Mouse (Mus musculus): ENCODE data around the gene Exoc3l2. TPM values are rescaled to one million over a fixed set of nuclear protein-coding genes. Genes with fewer than 3 reads are reported as not detected.
"Not testable (repeated sequence)": the region's sequence is repeated elsewhere in the genome, so short reads cannot be mapped to it uniquely, and the experiment has no call there.

The Exoc3l2 gene
- polyA plus RNA-seq, 1 experiment from 2014 or later = 1.3 TPM

DNA sequence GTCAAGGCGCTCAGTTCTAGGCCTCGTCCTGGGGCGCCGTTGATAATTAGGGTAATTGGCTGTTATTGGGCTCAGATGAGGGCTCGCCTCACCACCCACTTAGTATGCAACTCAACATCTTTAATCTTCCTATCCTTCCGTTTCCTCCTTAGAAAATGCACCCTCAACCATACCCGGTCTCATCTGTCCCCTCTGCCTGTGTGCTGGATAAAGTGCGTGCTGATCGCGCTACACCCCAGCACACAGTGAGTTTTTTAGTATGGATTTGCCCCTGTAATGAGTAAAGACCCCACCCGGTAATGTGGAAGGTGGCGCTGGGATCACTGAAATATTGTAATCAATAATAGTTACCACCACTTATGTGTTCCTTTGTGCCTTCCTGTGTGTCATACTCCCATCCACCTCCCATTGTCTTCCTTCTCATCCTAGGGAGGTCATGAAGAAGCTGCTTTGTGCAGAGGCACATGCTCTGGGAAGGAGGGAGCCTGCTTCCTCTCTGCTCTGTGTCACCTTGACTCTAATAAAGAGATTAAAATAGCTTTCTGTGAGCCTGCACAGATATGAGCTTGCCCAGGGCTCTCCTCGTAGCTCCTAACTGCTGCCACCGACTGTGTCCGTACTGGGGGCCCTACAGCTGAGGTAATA, 45.9 kb downstream of the Exoc3l2 start:
- Histone ChIP-seq H3K27me3 (replicated peaks) (no peaks in the 10 kb centered on the region), H3K4me3 (replicated peaks) (peak overlapping the region; percentile 91), H3K36me3 (no peaks in the 10 kb centered on the region), H3K27ac (peak overlapping the region; percentile 77), H3K9me3 (no peaks in the 10 kb centered on the region), H3K9ac (peak overlapping the region; percentile 62), H3K4me2 (peak overlapping the region; percentile 98), H3K4me1 (peaks cover 21% of the 10 kb centered on the region)
- WGBS = 6% methylated on average over 15 of the region's 15 CpGs
- no peak; the same call in 1 of the 2 replicates for ATAC-seq (ENCODE audit: insufficient read depth, low FRiP score, low read depth)

DNA sequence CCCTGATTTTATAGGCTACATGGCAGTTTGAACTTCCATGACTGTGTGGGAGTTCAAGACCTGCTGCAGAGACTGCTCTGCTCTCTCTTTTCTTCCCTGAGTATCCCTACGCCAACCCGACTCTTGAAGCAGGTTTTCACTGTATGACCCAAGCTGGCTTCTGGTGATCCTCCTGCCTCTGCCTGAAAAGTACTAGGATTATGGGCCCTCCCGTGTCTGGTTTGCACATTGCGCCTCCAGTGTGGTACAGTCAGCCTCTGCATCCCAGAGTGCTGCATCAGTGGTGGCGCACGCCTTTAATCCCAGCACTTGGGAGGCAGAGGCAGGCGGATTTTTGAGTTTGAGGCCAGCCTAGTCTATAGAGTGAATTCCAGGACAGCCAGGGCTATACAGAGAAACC, 46.7 kb downstream of the Exoc3l2 start:
- Histone ChIP-seq H3K4me3 (replicated peaks) (no peak overlapping the region), H3K27me3 (replicated peaks) (no peaks in the 10 kb centered on the region), H3K4me1 (peaks cover 21% of the 10 kb centered on the region), H3K27ac (no peak overlapping the region), H3K9ac (no peak overlapping the region), H3K9me3 (no peaks in the 10 kb centered on the region), H3K4me2 (peak overlapping the region; percentile 98), H3K36me3 (no peaks in the 10 kb centered on the region)
- ATAC-seq (ENCODE audit: insufficient read depth, low FRiP score, low read depth) = no peak
- WGBS = 95% methylated on average over 7 of the region's 7 CpGs

DNA sequence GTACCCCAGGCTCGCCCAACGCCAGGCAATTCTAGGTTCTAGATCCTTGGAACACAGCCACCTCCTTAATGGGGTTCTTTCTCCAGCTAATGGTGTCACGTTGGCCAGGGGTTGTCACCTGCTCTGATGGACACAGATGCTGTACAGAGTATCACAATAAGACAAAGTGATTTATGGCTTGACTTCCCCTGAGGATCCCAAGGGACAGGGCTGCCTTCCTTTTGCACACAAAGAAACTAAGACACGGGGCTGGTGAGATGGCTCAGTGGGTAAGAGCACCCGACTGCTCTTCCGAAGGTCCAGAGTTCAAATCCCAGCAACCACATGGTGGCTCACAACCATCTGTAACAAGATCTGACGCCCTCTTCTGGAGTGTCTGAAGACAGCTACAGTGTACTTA, 48.8 kb downstream of the Exoc3l2 start:
- ATAC-seq (ENCODE audit: insufficient read depth, low FRiP score, low read depth); H3K27me3 ChIP-seq (replicated peaks); H3K9me3 ChIP-seq; H3K9ac ChIP-seq; H3K4me3 ChIP-seq (replicated peaks); H3K36me3 ChIP-seq; H3K4me2 ChIP-seq; H3K27ac ChIP-seq: not testable (repeated sequence)
- peaks cover 17% of the 10 kb centered on the region for H3K4me1 ChIP-seq
- WGBS = 87% methylated on average over 7 of the region's 7 CpGs

DNA sequence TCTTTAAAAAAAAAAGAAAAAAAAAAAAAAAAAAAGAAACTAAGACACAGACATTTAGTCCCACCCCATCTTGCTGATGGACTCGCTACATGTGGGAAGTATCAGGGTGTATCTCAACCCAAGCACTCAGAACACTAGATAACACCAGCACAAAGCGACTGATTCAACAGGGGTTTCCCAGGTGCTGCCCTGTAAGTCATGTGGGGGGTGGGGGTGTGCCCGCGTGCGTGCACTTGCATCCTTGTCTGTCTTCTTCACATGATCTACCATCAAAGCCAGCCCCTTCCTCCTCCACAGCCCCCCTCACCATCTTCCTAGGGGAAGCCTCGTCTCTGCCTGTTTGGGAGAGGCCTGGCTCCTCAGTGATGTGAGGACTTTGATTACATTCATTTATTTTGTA, 49.2 kb downstream of the Exoc3l2 start:
- Histone ChIP-seq H3K4me3 (replicated peaks) (no peak overlapping the region), H3K9ac (no peak overlapping the region), H3K27me3 (replicated peaks) (no peaks in the 10 kb centered on the region), H3K9me3 (no peaks in the 10 kb centered on the region), H3K36me3 (no peaks in the 10 kb centered on the region), H3K4me1 (peaks cover 12% of the 10 kb centered on the region), H3K4me2 (no peak overlapping the region), H3K27ac (no peak overlapping the region)
- ATAC-seq (ENCODE audit: insufficient read depth, low FRiP score, low read depth) = no peak
- 74% methylated on average over 6 of the region's 6 CpGs for WGBS

DNA sequence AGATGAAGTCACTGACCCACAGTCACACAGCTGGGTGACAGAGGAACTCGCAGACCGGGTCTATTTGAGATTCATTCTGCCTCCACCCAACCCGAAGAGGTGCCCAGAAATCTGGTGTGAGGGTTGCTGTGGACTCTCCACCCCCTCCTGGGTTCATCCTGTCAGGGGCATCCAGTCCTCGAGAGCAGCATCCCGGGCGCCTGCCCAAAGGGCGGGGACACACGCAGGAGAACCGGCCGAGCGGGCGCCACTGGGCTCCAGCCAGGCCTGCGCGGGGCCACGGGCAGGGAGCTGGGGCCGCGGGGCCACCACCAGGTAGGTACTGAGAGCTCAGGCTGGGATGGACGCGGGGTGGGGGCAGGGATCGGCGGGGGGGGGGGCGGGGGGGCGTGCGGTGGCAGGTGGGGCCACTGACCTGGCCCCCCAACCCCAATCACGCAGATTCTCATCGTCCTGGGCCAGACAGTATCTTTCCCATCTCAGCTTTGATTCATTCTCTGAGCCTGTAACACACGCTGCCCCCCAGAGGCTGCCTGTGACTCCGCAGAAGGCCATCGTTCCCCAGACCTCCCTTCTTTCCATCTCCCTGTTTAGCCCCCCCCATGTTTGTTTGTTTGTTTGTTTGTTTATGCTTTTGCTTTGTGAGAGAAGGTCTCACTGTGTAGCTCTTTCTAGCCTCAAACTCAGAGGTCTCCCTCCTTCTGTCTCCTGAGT, 54.7 kb downstream of the Exoc3l2 start, which contains the start of gene Nkpd1:
Gene Nkpd1, plus strand, starts transcription at position 187 of the 714 bp plus-strand sequence.
- no peaks in the 10 kb centered on the region for H3K36me3 ChIP-seq
- H3K9ac ChIP-seq = no peak within 1 kb of the TSS
- ATAC-seq (ENCODE audit: insufficient read depth, low FRiP score, low read depth) = no peak
- 5% methylated on average over 22 of the region's 29 CpGs for WGBS
- peaks cover 9% of the 10 kb centered on the region for H3K4me1 ChIP-seq
- no peak within 1 kb of the TSS for H3K27ac ChIP-seq
- peak within 1 kb of the TSS; percentile 0; the same call in 1 of the 2 replicates for H3K4me3 ChIP-seq (replicated peaks)
- H3K9me3 ChIP-seq = no peaks in the 10 kb centered on the region
- peak within 1 kb of the TSS; percentile 47 for H3K4me2 ChIP-seq
- peaks cover 50% of the 10 kb centered on the region for H3K27me3 ChIP-seq (replicated peaks)

DNA sequence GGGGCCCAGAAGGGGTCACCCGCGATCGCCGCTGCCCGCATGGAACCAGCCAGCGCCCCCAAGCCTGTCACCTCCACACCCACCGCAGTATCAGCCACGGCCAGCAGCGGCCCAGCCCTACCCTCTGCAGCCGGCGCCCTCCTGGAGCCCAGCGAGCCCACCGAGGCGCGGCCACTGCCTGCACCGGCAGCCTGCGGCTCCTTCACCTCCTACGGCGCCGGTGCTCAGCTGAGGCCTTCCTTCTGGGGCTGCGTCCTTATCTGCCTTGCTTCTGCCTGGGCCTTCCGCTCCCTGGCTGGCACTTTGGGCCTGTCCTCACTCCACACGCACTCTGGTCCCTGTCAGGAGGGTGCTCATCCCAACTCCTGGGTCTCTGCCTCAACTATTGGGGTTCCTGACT, 56.9 kb downstream of the Exoc3l2 start:
- peak overlapping the region; percentile 17; the same call in 1 of the 2 replicates for H3K4me3 ChIP-seq (replicated peaks)
- no peaks in the 10 kb centered on the region for H3K9me3 ChIP-seq
- H3K27me3 ChIP-seq (replicated peaks) = peaks cover 73% of the 10 kb centered on the region
- peak overlapping the region; percentile 45 for H3K4me2 ChIP-seq
- 7% methylated on average over 23 of the region's 23 CpGs for WGBS
- no peaks in the 10 kb centered on the region for H3K36me3 ChIP-seq
- no peak overlapping the region for H3K9ac ChIP-seq
- no peak for ATAC-seq (ENCODE audit: insufficient read depth, low FRiP score, low read depth)
- H3K27ac ChIP-seq = no peak overlapping the region
- H3K4me1 ChIP-seq = peaks cover 27% of the 10 kb centered on the region

DNA sequence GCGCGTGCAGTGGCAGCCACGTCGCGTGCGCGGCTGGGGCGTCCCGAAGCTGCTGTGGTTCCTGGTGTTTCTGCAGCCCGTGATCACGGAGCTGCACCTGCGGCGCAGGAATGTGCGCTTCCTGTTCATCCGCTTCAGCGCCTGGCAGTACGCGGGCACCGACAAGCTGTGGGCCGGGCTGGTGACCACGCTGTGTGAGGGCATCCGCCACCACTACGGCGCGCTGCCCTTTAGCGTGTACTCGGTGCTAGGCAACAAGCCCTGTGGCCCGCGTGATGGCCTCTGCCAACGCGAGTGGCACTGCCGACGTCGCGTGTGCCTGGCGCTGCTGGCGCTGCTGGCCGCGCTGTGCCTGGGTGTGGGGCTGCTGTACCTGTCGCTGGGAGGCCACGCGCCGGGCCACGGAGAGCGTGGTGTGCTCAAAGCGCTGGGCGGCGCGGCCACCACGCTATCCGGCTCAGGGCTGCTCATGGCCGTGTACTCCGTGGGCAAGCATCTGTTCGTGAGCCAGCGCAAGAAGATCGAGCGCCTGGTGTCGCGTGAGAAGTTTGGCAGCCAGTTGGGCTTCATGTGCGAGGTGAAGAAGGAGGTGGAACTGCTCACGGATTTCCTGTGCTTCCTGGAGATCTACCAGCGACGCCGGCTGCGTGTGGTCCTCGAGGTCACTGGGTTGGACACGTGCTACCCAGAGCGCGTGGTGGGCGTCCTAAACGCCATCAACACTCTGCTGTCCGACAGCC, 60.1 kb downstream of the Exoc3l2 start:
- peak overlapping the region; percentile 95 for H3K4me2 ChIP-seq
- 9% methylated on average over 72 of the region's 72 CpGs for WGBS
- peaks cover 27% of the 10 kb centered on the region for H3K4me1 ChIP-seq
- no peaks in the 10 kb centered on the region for H3K36me3 ChIP-seq
- peak overlapping the region; percentile 44 for H3K4me3 ChIP-seq (replicated peaks)
- H3K27ac ChIP-seq = no peak overlapping the region
- H3K27me3 ChIP-seq (replicated peaks) = peaks cover 74% of the 10 kb centered on the region
- no peaks in the 10 kb centered on the region for H3K9me3 ChIP-seq
- ATAC-seq (ENCODE audit: insufficient read depth, low FRiP score, low read depth) = no peak
- no peak overlapping the region for H3K9ac ChIP-seq

DNA sequence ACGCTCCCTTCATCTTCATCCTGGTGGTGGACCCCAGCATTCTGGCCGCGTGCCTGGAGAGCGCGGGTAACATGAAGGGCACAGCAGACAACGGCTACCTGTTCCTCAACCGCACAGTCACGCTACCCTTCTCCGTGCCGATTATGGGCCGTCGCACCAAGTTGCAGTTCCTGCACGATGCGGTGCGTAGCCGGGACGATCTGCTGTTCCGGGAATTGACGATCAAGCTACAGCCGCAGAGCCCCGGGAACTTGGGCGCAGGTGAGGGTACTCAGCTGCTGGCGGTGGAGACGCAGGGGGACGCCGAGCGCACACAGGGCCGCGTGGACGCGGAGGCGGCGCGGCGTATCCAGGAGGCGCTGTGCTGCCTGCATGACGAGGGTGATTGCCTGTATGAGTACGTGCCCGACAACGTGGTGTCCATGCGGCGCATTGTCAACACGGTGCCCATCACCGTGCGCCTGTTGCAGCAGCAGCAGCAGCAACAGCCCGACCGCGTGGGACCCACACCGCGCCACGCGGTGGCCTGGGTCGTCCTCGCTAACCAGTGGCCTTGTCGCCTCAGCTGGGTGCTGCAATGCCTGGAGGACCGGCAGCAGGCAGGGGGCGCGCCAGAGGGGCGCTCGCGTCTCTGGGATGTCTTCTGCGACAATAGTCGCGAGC, 60.8 kb downstream of the Exoc3l2 start:
- Histone ChIP-seq H3K27me3 (replicated peaks) (peaks cover 67% of the 10 kb centered on the region), H3K27ac (no peak overlapping the region), H3K4me3 (replicated peaks) (peak overlapping the region; percentile 44), H3K36me3 (no peaks in the 10 kb centered on the region), H3K9me3 (no peaks in the 10 kb centered on the region), H3K9ac (0 out of 2 replicates have a peak overlapping the region, but pooled peaks have one; percentile 6), H3K4me2 (peak overlapping the region; percentile 95), H3K4me1 (peaks cover 27% of the 10 kb centered on the region)
- peak; percentile 29; the same call in 1 of the 2 replicates for ATAC-seq (ENCODE audit: insufficient read depth, low FRiP score, low read depth)
- 1% methylated on average over 64 of the region's 64 CpGs for WGBS

DNA sequence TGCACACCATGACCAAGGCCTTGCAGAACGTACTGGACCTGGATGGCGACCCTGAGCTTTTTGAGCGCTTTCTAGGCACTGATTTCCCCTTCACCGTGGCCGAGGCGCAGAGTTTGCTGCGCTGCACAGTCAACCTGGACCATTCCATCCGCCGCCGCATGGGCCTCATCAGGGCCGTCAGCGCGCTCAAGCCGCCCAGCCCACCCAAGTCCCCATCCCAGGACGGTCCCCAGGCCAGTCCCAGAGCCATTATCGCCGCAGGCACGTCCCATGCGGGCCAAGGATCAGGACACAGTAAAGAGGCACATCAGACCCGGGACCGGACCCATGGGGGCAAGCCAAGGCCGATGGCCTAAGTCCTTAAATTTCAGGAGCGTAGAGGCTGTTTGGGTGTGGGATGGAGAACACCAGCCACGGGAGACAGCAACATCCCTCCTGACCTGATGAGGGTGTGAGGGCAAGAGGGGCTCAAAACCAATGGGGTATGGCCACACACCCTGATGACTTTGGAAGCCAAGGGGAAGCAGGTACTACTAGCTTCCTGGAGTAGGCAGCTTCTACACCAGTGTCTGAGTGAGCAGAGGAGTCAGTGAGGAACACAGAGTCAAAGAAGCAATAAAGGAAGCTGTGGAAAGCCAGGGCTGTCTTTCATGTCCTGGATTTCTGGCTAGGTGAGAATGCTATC, 61.4 kb downstream of the Exoc3l2 start:
- peaks cover 60% of the 10 kb centered on the region for H3K27me3 ChIP-seq (replicated peaks)
- ATAC-seq (ENCODE audit: insufficient read depth, low FRiP score, low read depth) = no peak
- H3K9ac ChIP-seq = 0 out of 2 replicates have a peak overlapping the region, but pooled peaks have one; percentile 6
- peak overlapping the region; percentile 44 for H3K4me3 ChIP-seq (replicated peaks)
- 16% methylated on average over 24 of the region's 24 CpGs for WGBS
- H3K4me2 ChIP-seq = peak overlapping the region; percentile 95
- H3K4me1 ChIP-seq = peaks cover 27% of the 10 kb centered on the region
- no peaks in the 10 kb centered on the region for H3K9me3 ChIP-seq
- H3K36me3 ChIP-seq = 0 out of 2 replicates have a peak, but pooled peaks cover under 1% of the 10 kb centered on the region
- no peak overlapping the region for H3K27ac ChIP-seq

DNA sequence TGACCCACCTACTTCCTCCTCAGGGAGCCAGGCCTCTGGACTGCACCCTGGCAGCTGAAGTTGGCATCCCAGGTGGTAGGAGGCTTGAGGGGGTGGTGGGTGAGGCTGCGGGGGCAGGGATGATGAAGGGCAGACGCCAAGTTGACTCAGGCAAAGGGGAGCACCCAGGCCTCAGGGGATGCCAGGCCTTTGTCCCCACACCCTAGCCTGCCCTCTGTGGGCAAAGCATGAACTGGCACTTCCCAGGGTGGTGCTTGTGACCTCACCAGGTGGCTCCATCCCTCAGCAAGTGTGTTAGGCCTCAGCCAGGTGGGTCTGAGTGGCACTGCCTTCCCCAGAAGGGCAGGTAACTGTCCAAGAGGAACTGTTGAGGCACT, 62.0 kb downstream of the Exoc3l2 start:
- 81% methylated on average over 2 of the region's 2 CpGs for WGBS
- no peak for ATAC-seq (ENCODE audit: insufficient read depth, low FRiP score, low read depth)

DNA sequence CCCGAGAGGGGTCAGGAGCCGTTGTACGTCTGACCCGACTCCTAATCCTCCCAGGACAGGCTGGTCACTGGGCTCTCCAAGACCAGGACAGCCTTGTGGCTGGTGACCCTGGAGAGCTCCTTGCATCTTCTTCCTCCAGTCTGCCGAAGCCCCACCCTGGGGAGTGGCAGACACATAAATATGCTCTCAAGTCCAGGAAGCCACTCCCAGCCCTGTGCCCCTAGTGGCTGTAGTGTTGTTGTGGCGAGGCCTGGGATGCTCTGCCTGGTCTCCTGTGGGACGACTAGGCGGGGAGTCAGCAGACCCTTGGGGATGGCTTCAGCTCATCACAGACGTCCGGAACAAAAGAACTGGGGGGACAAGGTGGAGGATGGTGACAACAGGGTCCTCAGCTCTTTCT, 67.9 kb downstream of the Exoc3l2 start:
- H3K9me3 ChIP-seq = no peaks in the 10 kb centered on the region
- no peak overlapping the region for H3K9ac ChIP-seq
- no peaks in the 10 kb centered on the region for H3K4me1 ChIP-seq
- 73% methylated on average over 10 of the region's 10 CpGs for WGBS
- ATAC-seq (ENCODE audit: insufficient read depth, low FRiP score, low read depth) = no peak
- H3K27ac ChIP-seq = no peak overlapping the region
- H3K4me2 ChIP-seq = no peak overlapping the region
- H3K27me3 ChIP-seq (replicated peaks) = no peaks in the 10 kb centered on the region
- peaks cover 45% of the 10 kb centered on the region for H3K36me3 ChIP-seq
- H3K4me3 ChIP-seq (replicated peaks) = no peak overlapping the region

More for the DNA sequence above, 62.0 kb downstream of the Exoc3l2 start:
- H3K9me3 ChIP-seq = no peaks in the 10 kb centered on the region
- peaks cover 55% of the 10 kb centered on the region for H3K27me3 ChIP-seq (replicated peaks)
- 0 out of 2 replicates have a peak, but pooled peaks cover 4% of the 10 kb centered on the region for H3K36me3 ChIP-seq
- no peak overlapping the region for H3K4me3 ChIP-seq (replicated peaks)
- H3K9ac ChIP-seq = no peak overlapping the region
- H3K4me1 ChIP-seq = peaks cover 22% of the 10 kb centered on the region
- no peak overlapping the region for H3K4me2 ChIP-seq
- H3K27ac ChIP-seq = no peak overlapping the region

Data from stomach, embryonic 15.5 days (tissue).